Mouse (Mus musculus) liver, embryonic 12.5 days (tissue): ENCODE measurements around the gene Map3k1. TPM values are rescaled to one million over a fixed set of nuclear protein-coding genes. Genes with fewer than 3 reads are reported as not detected.
"Not testable (repeated sequence)": the region's sequence is repeated elsewhere in the genome, so short reads cannot be mapped to it uniquely, and the experiment has no call there.

Source experiments
- ATAC-seq: fragments of 200-750 bp; cut with Nextera tagmentation; 2 replicates; pipeline ENCODE4 v1.8.0; 2017; ENCODE audit warnings: moderate number of reproducible peaks, mild to moderate bottlenecking, moderate library complexity
- H3K27ac ChIP-seq: fragments of 300-500 bp; sonication (generic); 2 replicates; pipeline ENCODE4 v1.5.1; 2016; ENCODE audit warnings: mild to moderate bottlenecking
- H3K27me3 ChIP-seq: fragments of 300-500 bp; sonication (generic); replicated peaks from 2 replicates; pipeline ENCODE4 v1.6.1; 2016; ENCODE audit warnings: mild to moderate bottlenecking, moderate library complexity
- H3K36me3 ChIP-seq: fragments of 300-500 bp; sonication (generic); 2 replicates; pipeline ENCODE4 v1.6.1; 2016; ENCODE audit warnings: mild to moderate bottlenecking, moderate library complexity
- H3K4me1 ChIP-seq: fragments of 300-500 bp; sonication (generic); 2 replicates; pipeline ENCODE4 v1.6.1; 2016
- H3K4me2 ChIP-seq: fragments of 300-500 bp; sonication (generic); 2 replicates; pipeline ENCODE4 v1.6.1; 2016; ENCODE audit warnings: mild to moderate bottlenecking, moderate library complexity
- H3K4me3 ChIP-seq: fragments of 300-500 bp; sonication (generic); 2 replicates; pipeline ENCODE4 v1.5.1; 2016; ENCODE audit warnings: mild to moderate bottlenecking, moderate library complexity
- H3K9ac ChIP-seq: fragments of 300-500 bp; sonication (generic); 2 replicates; pipeline ENCODE4 v1.6.1; 2016; ENCODE audit warnings: mild to moderate bottlenecking, moderate library complexity
- H3K9me3 ChIP-seq: fragments of 300-500 bp; sonication (generic); replicated peaks from 2 replicates; pipeline ENCODE4 v1.6.1; 2016; ENCODE audit warnings: mild to moderate bottlenecking, moderate library complexity
- WGBS: fragments of 180-500 bp; shearing (Covaris S2); methylation state at CpG from one replicate; pipeline ENCODE4 v1.1.7; 2016; ENCODE audit not compliant: insufficient replicate concordance; 5-methylcytosine and 5-hydroxymethylcytosine counted together
- polyA plus RNA-seq: library from polyadenylated mRNA; unstranded; fragments of >200 nt; fragmentation: Nextera tagmentation; extraction: Ambion mirVana; gene quantifications from 2 replicates; pipeline ENCODE4 v1.2.1, GENCODE M21; 2016

Gene Map3k1
- polyA plus RNA-seq, 1 experiment from 2014 or later: 17.0 TPM

- no peak overlapping the region for H3K9ac ChIP-seq
- no peak overlapping the region for H3K4me3 ChIP-seq
- no peaks in the 10 kb centered on the region for H3K9me3 ChIP-seq
- H3K4me2 ChIP-seq: no peak overlapping the region
- no peaks in the 10 kb centered on the region for H3K27me3 ChIP-seq
- 69% methylated on average over 9 of the region's 9 CpGs for WGBS
- peaks cover 39% of the 10 kb centered on the region for H3K36me3 ChIP-seq
- H3K4me1 ChIP-seq: peaks cover 7% of the 10 kb centered on the region
- no peak for ATAC-seq
- no peak overlapping the region for H3K27ac ChIP-seq
These were observed 89.1 kb downstream of the Map3k1 start for GRCm38 (mm10) chr13:111719726-111720125.

GRCm38 (mm10) chr13:111710531-111710930 is 98.3 kb downstream of the Map3k1 start:
- 83% methylated on average over 4 of the region's 4 CpGs for WGBS
- H3K36me3 ChIP-seq: peaks cover 97% of the 10 kb centered on the region
- H3K4me1 ChIP-seq: no peaks in the 10 kb centered on the region
- H3K4me3 ChIP-seq: no peak overlapping the region
- no peaks in the 10 kb centered on the region for H3K27me3 ChIP-seq
- H3K9me3 ChIP-seq: no peaks in the 10 kb centered on the region
- H3K4me2 ChIP-seq: no peak overlapping the region
- no peak for ATAC-seq
- no peak overlapping the region for H3K9ac ChIP-seq
- H3K27ac ChIP-seq: no peak overlapping the region

GRCm38 (mm10) chr13:111703952-111704351 is 104.8 kb downstream of the Map3k1 start:
- not testable (repeated sequence) for H3K9me3 ChIP-seq, H3K4me1 ChIP-seq, H3K27ac ChIP-seq, H3K9ac ChIP-seq, H3K27me3 ChIP-seq, H3K4me3 ChIP-seq, ATAC-seq, H3K4me2 ChIP-seq
- 87% methylated on average over 4 of the region's 4 CpGs for WGBS
- H3K36me3 ChIP-seq: peaks cover 81% of the 10 kb centered on the region

GRCm38 (mm10) chr13:111703396-111703795 is 105.4 kb downstream of the Map3k1 start:
- Histone ChIP-seq H3K4me3 (no peak overlapping the region), H3K9me3 (no peaks in the 10 kb centered on the region), H3K27me3 (no peaks in the 10 kb centered on the region), H3K27ac (no peak overlapping the region), H3K9ac (no peak overlapping the region), H3K36me3 (peaks cover 76% of the 10 kb centered on the region), H3K4me2 (no peak overlapping the region), H3K4me1 (no peaks in the 10 kb centered on the region)
- ATAC-seq: no peak
- 90% methylated on average over 10 of the region's 10 CpGs for WGBS

Other genes with a start within 250 kb of the Map3k1 start
- gene Gm10198, start 216.2 kb downstream of the Map3k1 start, polyA plus RNA-seq: not detected in 2 replicates
- 17.6 and 18.2 TPM in 2 replicates for gene Mier3, start 128.0 kb downstream of the Map3k1 start, polyA plus RNA-seq